Mouse (Mus musculus) myocyte (in vitro differentiated cells): ENCODE measurements around the gene Meis3. TPM values are rescaled to one million over a fixed set of nuclear protein-coding genes. Genes with fewer than 3 reads are reported as not detected.

Experiments
- H3K27me3 ChIP-seq: one replicate; pipeline ENCODE4 v1.6.1; 2011; ENCODE audit not compliant: control insufficient read depth, insufficient read depth, insufficient read length
- H3K36me3 ChIP-seq: one replicate; pipeline ENCODE4 v1.6.1; 2011; ENCODE audit not compliant: control insufficient read depth, insufficient read depth
- H3K4me2 ChIP-seq: one replicate; pipeline ENCODE4 v1.6.1; 2011; ENCODE audit warnings: low read depth, control low read depth
- H3K4me3 ChIP-seq: one replicate; pipeline ENCODE4 v1.5.1; 2011; ENCODE audit warnings: mild to moderate bottlenecking, control low read depth, moderate library complexity
- H3K79me2 ChIP-seq: one replicate; pipeline ENCODE4 v1.6.1; 2011; ENCODE audit not compliant: control insufficient read depth, insufficient read depth
- H3ac ChIP-seq: one replicate; pipeline ENCODE4 v1.6.1; 2011; ENCODE audit not compliant: control insufficient read depth, insufficient read length
- CEBPB ChIP-seq: IDR thresholded peaks from 2 replicates; pipeline ENCODE4 v1.6.1; 2011; ENCODE audit warnings: mild to moderate bottlenecking, moderate library complexity; ENCODE audit not compliant: poor library complexity, insufficient read depth, severe bottlenecking
- E2F4 ChIP-seq: IDR thresholded peaks from one replicate; pipeline ENCODE4 v1.6.1; 2011; ENCODE audit warnings: mild to moderate bottlenecking, control low read depth, moderate library complexity; ENCODE audit not compliant: insufficient read depth
- MAX ChIP-seq: IDR thresholded peaks from one replicate; pipeline ENCODE4 v1.6.1; 2011; ENCODE audit warnings: low read depth, mild to moderate bottlenecking, control low read depth
- MYOD1 ChIP-seq, 3 experiments: IDR thresholded peaks; one replicate each; pipeline ENCODE4 v1.6.1; 2011; ENCODE audit warnings: control low read depth in 2 of 3, low read depth in 2 of 3, mild to moderate bottlenecking in 2 of 3, moderate library complexity in 1 of 3; ENCODE audit not compliant: insufficient read length in 2 of 3, control insufficient read depth in 1 of 3
- MYOG ChIP-seq, 3 experiments: IDR thresholded peaks; one replicate each; pipeline ENCODE4 v1.6.1; 2011; ENCODE audit warnings: control low read depth in 2 of 3, low read depth in 2 of 3, mild to moderate bottlenecking in 2 of 3; ENCODE audit not compliant: insufficient read length in 2 of 3, control insufficient read depth in 1 of 3, insufficient read depth in 1 of 3
- POLR2A ChIP-seq: IDR thresholded peaks from one replicate; pipeline ENCODE4 v1.6.1; 2011; ENCODE audit warnings: low read depth, mild to moderate bottlenecking, control low read depth, moderate library complexity; ENCODE audit not compliant: insufficient read length
- POLR2AphosphoS2 ChIP-seq: IDR thresholded peaks from one replicate; pipeline ENCODE4 v1.6.1; 2011; ENCODE audit warnings: low read depth, control low read depth; ENCODE audit not compliant: insufficient read length
- REST ChIP-seq: IDR thresholded peaks from one replicate; pipeline ENCODE4 v1.6.1; 2011; ENCODE audit warnings: mild to moderate bottlenecking, control low read depth, moderate library complexity; ENCODE audit not compliant: insufficient read depth, insufficient read length
- SRF ChIP-seq: IDR thresholded peaks from one replicate; pipeline ENCODE4 v1.6.1; 2011; ENCODE audit warnings: low read depth; ENCODE audit not compliant: control insufficient read depth, insufficient read length
- TCF12 ChIP-seq: IDR thresholded peaks from one replicate; pipeline ENCODE4 v1.6.1; 2011; ENCODE audit warnings: mild to moderate bottlenecking, control low read depth; ENCODE audit not compliant: poor library complexity, insufficient read depth, severe bottlenecking
- TCF3 ChIP-seq: IDR thresholded peaks from one replicate; pipeline ENCODE4 v1.6.1; 2011; ENCODE audit warnings: low read depth, control low read depth; ENCODE audit not compliant: insufficient read length
- USF1 ChIP-seq: IDR thresholded peaks from one replicate; pipeline ENCODE4 v1.6.1; 2011; ENCODE audit warnings: low read depth, mild to moderate bottlenecking, control low read depth, moderate library complexity
- polyA plus RNA-seq: library from polyadenylated mRNA; unstranded; fragments of >200 nt; fragmentation: generic; extraction: Trizol; gene quantifications from one replicate; pipeline ENCODE4 v1.2.1, GENCODE M21; 2012; ENCODE audit warnings: missing spikeins

Meis3 gene
- polyA plus RNA-seq, 1 experiment = 2.2 TPM

DNA sequence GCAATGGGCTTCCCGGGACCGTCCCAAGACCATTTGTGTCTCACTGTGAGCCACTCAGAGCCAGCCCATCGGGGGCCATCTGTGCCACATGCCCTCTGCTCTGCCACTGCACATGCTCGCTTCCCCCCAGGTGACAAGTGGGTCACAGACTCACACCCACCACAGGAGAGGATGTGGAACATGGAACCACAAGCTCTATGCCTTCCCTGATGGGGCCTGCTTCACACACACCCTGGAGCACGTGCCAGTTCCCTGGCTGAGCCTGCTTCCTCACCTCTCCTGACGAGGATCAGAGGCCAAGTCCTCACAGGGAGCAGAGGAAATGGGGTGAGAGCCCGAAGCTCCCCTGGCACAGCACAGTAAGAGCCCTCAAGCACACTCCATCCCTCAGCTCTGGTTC is 32.2 kb downstream of the Meis3 start:
- Histone ChIP-seq H3K4me2 (peak overlapping the region; percentile 38), H3K27me3 (no peaks in the 10 kb centered on the region), H3K4me3 (no peak overlapping the region), H3K79me2 (no peaks in the 10 kb centered on the region), H3ac (no peak overlapping the region), H3K36me3 (no peaks in the 10 kb centered on the region)
- TF ChIP-seq REST (no peak), TCF12 (no peak), E2F4 (no peak), MAX (no peak), MYOD1 (IDR thresholded peaks at IDR 0.05; ENCODE audit: control insufficient read depth in 1 of 3, insufficient read length in 2 of 3, low read depth in 2 of 3) (no peak), SRF (no peak), USF1 (no peak), CEBPB (no peak), POLR2A (no peak), TCF3 (no peak), MYOG (IDR thresholded peaks at IDR 0.05; ENCODE audit: control insufficient read depth in 1 of 3, insufficient read depth in 1 of 3, insufficient read length in 2 of 3, low read depth in 2 of 3) (no peak), POLR2AphosphoS2 (no peak)

DNA sequence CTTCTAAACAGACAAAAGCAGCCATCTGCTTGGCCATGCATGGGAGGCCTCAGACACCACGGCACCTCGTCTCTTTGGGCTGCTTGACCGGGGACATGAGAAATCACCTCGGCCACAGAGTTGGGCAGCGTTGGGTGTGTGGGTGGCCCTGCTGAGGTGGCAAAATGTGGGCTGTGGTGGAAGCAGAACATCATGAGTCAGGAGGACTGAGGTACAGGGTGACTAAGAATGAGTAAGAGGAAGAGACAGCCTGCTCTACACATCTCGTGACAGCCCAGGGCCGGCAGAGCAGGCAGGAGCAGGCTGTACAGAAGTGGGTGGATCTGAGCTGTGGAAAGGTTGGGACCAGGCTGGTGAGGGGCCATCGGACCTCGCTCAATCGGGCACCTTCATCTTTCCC is 32.6 kb downstream of the Meis3 start:
- no peak overlapping the region for H3ac ChIP-seq
- no peak overlapping the region for H3K4me3 ChIP-seq
- TF ChIP-seq E2F4 = no peak
- no peak for TF ChIP-seq CEBPB
- no peak for TF ChIP-seq TCF12
- TF ChIP-seq POLR2AphosphoS2 = no peak
- no peak for TF ChIP-seq TCF3
- TF ChIP-seq MYOG (IDR thresholded peaks at IDR 0.05; ENCODE audit: control insufficient read depth in 1 of 3, insufficient read depth in 1 of 3, insufficient read length in 2 of 3, low read depth in 2 of 3) = peak in 1 of 3 experiments; percentile 31
- TF ChIP-seq MYOD1 (IDR thresholded peaks at IDR 0.05; ENCODE audit: control insufficient read depth in 1 of 3, insufficient read length in 2 of 3, low read depth in 2 of 3) = peak in 2 of 3 experiments; percentile 57 to 68
- no peak for TF ChIP-seq POLR2A
- TF ChIP-seq SRF = no peak
- TF ChIP-seq USF1 = no peak
- TF ChIP-seq REST = no peak
- TF ChIP-seq MAX = no peak
- no peaks in the 10 kb centered on the region for H3K36me3 ChIP-seq
- no peaks in the 10 kb centered on the region for H3K79me2 ChIP-seq
- H3K27me3 ChIP-seq = no peaks in the 10 kb centered on the region
- peak overlapping the region; percentile 52 for H3K4me2 ChIP-seq

DNA sequence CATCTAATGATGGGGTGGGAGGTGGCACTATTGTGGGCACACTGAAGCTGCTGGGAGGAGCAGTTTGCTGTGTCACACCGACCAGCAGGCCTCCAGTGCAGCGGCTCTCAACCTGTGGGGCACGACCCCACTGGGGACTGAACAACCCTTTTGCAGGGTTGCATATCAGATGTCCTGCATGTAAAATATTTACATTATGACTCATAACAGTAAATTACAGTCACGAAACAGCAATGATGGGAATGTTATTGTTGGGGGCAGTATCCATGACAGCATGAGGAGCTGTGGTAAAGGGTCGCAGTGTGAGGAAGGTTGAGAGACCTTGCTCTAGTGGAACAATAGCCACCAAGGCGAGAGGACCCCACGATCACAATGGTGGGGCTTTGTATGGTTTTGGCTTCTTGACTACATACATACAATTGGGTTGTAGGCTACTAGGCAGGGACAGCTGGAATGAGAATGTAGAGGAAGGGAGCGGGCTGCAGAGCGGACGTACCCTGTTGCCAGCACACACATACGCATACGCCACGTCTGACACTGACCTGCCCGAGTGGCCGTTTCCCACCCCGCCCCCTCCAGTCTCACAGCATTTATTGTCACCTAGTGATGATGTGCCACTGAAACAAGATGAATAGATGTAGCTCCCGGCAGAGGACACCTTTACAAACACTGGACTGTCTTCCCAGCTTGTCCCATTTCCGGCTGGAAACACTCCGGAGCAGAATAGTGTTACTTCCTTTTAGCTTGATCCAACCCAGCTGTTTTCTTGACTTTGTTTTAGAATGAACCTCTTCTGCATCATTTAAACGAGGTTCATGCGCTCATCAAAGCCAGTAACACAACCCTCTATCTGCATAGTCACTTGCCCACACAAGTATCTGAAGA is 34.1 kb downstream of the Meis3 start:
- Histone ChIP-seq H3K27me3 (no peaks in the 10 kb centered on the region), H3K4me2 (peak overlapping the region; percentile 67), H3K79me2 (no peaks in the 10 kb centered on the region), H3K36me3 (no peaks in the 10 kb centered on the region), H3ac (no peak overlapping the region), H3K4me3 (no peak overlapping the region)
- no peak for TF ChIP-seq TCF12
- TF ChIP-seq REST = no peak
- TF ChIP-seq MYOG (IDR thresholded peaks at IDR 0.05; ENCODE audit: control insufficient read depth in 1 of 3, insufficient read depth in 1 of 3, insufficient read length in 2 of 3, low read depth in 2 of 3) = no peak
- no peak for TF ChIP-seq POLR2A
- TF ChIP-seq POLR2AphosphoS2 = no peak
- TF ChIP-seq MYOD1 (IDR thresholded peaks at IDR 0.05; ENCODE audit: control insufficient read depth in 1 of 3, insufficient read length in 2 of 3, low read depth in 2 of 3) = no peak
- TF ChIP-seq MAX = no peak
- TF ChIP-seq USF1 = no peak
- no peak for TF ChIP-seq E2F4

DNA sequence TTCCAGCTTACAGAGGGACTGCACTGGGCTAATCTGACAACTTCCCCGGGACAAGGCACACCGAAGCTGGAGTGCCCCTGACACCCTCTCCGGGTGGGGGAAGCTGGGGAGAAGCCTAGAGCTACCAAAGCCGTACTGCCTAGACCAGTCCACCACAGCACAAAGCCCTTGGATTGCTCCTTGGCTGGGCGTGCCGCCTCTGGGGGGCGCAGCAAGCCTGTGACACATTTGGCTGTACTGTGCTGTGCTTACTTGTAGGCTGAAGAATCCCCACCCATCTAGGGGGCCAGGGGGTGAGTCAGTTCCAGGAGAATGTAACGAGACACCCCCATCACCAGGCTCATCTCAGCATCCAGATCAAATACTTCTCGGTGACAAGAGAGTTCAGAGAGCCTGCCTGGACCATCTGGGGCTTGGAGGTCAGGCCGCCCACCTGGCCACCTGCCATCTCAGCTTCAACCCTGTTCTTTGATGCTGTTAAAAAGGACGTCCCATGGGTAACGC is 36.0 kb downstream of the Meis3 start:
- no peaks in the 10 kb centered on the region for H3K27me3 ChIP-seq
- H3K36me3 ChIP-seq = no peaks in the 10 kb centered on the region
- no peak overlapping the region for H3ac ChIP-seq
- H3K4me2 ChIP-seq = no peak overlapping the region
- TF ChIP-seq MAX = no peak
- TF ChIP-seq TCF12 = no peak
- TF ChIP-seq MYOG (IDR thresholded peaks at IDR 0.05; ENCODE audit: control insufficient read depth in 1 of 3, insufficient read depth in 1 of 3, insufficient read length in 2 of 3, low read depth in 2 of 3) = no peak
- no peak for TF ChIP-seq CEBPB
- no peaks in the 10 kb centered on the region for H3K79me2 ChIP-seq
- H3K4me3 ChIP-seq = no peak overlapping the region
